Mouse (Mus musculus): ENCODE results near the gene Prdx1. TPM values are rescaled to one million over a fixed set of nuclear protein-coding genes. Genes with fewer than 3 reads are reported as not detected.

Prdx1 gene
- polyA plus RNA-seq (2014; fragmentation: Illumina TruSeq; extraction: RNeasy Lipid Tissue Mini Kit (QIAGEN cat#74804); ENCODE audit: low read depth, low replicate concordance): 5,000 TPM

DNA sequence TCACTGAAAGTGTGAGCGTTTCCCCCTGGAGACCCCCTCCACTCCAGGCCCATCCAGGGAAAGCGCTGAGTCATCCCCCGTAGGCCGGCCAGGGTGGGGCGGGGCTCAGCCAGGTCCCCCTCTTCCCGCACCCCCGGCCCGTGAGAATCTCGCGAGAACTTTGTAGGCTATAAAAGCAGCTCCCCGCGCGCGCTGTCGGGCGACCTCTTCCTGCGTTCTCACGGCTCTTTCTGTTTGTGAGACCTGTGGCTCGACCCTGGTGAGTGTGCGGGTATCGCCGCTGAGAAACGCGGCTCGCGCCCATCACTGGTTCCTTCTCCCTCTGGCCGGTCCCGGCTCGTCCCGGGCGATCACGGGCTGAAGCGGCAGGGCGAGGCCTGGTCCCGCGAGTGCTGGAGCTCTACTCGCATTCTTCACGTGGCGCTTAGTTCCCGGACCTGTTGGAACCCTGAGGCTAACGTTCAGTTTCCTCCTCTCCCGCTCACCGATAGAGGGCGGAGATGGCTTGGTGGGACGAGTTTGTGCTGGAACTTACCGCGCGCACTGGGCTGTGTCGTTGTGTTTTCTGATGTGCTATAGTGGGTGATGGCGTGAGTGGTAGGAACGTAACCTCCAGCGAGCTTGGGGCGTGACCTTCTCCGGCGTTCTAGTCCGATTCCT lies at the start of gene Prdx1:
TSS of gene Prdx1 (plus strand) at position 143 of the 660 bp plus-strand sequence.

DNA sequence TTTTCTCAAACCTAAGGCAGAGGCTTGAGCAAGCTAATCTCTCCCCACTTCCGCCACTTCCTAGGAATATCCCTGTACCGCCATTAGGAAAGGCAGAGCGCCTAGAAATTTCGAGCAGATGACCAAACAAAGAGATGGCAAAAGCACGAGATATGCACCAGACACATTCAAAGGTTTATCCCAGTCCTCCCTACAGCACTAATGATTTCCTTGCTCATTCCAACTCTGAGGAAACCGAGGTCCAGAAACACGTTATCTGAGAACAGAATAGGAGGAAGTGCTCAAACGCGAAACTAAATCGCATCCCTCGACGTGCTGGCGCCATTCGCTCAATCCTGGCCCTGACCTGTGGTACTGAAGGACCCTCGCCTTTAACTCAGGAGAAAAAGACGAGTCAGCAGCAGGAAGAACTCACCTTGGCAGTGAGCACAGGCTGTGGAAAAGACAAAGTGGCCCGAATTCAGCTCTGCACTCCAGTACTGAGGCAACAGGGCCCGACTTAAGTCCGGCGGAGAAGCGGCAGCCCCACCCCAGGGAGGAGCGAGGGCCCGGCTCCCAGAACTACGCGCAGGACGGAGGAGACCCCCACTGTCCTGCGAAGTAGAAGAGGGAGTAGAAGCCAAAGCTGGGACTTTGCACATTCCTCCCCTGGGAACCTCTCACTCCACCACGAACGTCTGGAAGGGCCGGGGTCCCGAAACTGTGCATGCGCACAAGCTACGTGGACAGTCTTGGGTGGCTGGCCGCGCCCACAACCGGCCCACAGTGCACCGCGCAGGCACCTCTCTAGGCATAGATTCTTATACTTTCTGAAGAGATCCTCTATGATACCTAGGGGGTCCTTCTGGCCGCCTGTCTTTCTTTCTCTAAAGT lies 34.2 kb upstream of the Prdx1 start, which contains the start of gene Akr1a1:
TSS of gene Akr1a1 (minus strand) at position 757 of the 873 bp plus-strand sequence.

DNA sequence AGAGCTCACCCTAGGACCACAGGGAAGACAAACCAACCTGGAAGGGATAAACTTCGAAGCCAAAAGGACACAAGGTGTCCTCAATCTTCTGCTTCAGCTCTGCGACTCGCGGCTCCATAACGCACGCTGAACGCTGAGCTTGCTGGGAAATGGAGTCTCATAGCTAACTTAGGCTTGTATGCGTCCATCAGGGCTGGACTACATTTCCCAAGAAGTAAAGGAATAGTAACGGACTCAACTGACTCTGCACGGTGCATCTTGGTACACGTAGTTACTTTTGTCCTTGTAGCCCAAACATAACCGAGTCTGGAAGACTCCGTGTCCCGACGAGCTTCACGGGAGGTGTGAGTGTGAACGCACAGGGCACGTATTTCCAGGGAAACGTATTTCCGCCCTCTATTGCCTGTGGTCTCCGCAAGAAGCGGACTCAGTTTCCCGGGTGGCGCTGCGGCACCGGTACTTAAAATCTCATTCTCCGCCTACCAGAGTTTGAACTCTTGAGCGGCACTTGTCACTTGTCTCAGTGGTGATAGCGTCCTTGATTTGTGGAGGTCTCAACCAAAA lies 22.9 kb downstream of the Prdx1 start, which contains the start of the genes Mmachc and Ccdc163:
TSS of gene Mmachc (minus strand) at position 206 of the 564 bp plus-strand sequence.
TSS of gene Ccdc163 (plus strand) at position 309 of the 564 bp plus-strand sequence.

DNA sequence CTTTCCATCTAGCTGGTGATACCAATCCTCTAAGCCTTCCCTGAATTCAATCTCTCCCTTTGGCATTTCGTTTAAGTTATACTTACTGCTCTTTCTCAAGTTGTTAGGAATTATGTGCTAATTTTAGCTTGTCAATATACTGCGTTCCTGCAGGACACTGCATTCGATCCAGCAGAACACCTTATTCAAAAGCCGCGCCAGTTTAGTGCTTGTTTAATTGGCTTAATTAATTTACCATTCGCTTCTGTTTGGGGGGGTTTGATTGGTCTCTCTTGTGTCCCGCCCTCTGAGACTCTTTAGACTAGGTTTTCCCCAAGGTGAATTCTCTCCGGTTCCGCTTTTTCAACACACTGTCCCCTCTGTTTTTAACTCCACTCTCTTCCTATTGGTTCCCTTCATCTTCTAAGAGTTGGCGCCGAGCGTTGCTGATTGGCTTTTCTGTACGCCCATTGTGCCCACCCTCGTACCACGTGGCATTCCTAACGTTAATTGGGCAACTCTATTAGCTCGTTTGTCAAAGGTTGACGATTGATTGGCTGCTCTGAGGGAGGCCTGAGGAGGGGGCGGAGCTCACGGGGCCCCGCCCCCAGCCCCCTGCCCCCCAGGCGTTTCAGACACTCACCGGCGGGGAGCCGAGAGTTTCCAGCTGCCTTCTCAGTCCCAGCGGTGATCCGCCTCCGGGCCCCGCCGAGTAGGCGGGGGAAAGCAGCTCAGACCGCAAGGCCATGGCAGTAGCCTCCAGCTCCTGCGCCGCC lies 35.2 kb downstream of the Prdx1 start, which contains the start of gene Tesk2:
TSS of gene Tesk2 (plus strand) at position 606 of the 755 bp plus-strand sequence.

Other genes with a start within 250 kb of the Prdx1 start
- gene Mast2, start 221.4 kb upstream of the Prdx1 start, polyA plus RNA-seq (2014; fragmentation: Illumina TruSeq; extraction: RNeasy Lipid Tissue Mini Kit (QIAGEN cat#74804); ENCODE audit: low read depth, low replicate concordance): 4.4 TPM
- gene Ipp, start 178.0 kb upstream of the Prdx1 start, polyA plus RNA-seq (2014; fragmentation: Illumina TruSeq; extraction: RNeasy Lipid Tissue Mini Kit (QIAGEN cat#74804); ENCODE audit: low read depth, low replicate concordance): 14.1 TPM
- gene Tmem69, start 129.6 kb upstream of the Prdx1 start, polyA plus RNA-seq (2014; fragmentation: Illumina TruSeq; extraction: RNeasy Lipid Tissue Mini Kit (QIAGEN cat#74804); ENCODE audit: low read depth, low replicate concordance): 60.7 TPM
- 42.1 TPM for gene Gpbp1l1, start 127.9 kb upstream of the Prdx1 start, polyA plus RNA-seq (2014; fragmentation: Illumina TruSeq; extraction: RNeasy Lipid Tissue Mini Kit (QIAGEN cat#74804); ENCODE audit: low read depth, low replicate concordance)
- 3.9 TPM for gene Ccdc17, start 88.9 kb upstream of the Prdx1 start, polyA plus RNA-seq (2014; fragmentation: Illumina TruSeq; extraction: RNeasy Lipid Tissue Mini Kit (QIAGEN cat#74804); ENCODE audit: low read depth, low replicate concordance)
- gene Nasp, start 57.6 kb upstream of the Prdx1 start, polyA plus RNA-seq (2014; fragmentation: Illumina TruSeq; extraction: RNeasy Lipid Tissue Mini Kit (QIAGEN cat#74804); ENCODE audit: low read depth, low replicate concordance): 33.0 TPM
- 415 TPM for gene Akr1a1, start 33.9 kb upstream of the Prdx1 start, polyA plus RNA-seq (2014; fragmentation: Illumina TruSeq; extraction: RNeasy Lipid Tissue Mini Kit (QIAGEN cat#74804); ENCODE audit: low read depth, low replicate concordance)
- gene Mmachc, start 22.9 kb downstream of the Prdx1 start, polyA plus RNA-seq (2014; fragmentation: Illumina TruSeq; extraction: RNeasy Lipid Tissue Mini Kit (QIAGEN cat#74804); ENCODE audit: low read depth, low replicate concordance): 20.8 TPM
- 9.7 TPM for gene Ccdc163, start 23.0 kb downstream of the Prdx1 start, polyA plus RNA-seq (2014; fragmentation: Illumina TruSeq; extraction: RNeasy Lipid Tissue Mini Kit (QIAGEN cat#74804); ENCODE audit: low read depth, low replicate concordance)
- 6.9 TPM for gene Tesk2, start 35.4 kb downstream of the Prdx1 start, polyA plus RNA-seq (2014; fragmentation: Illumina TruSeq; extraction: RNeasy Lipid Tissue Mini Kit (QIAGEN cat#74804); ENCODE audit: low read depth, low replicate concordance)
- 3.3 TPM for gene Toe1, start 122.1 kb downstream of the Prdx1 start, polyA plus RNA-seq (2014; fragmentation: Illumina TruSeq; extraction: RNeasy Lipid Tissue Mini Kit (QIAGEN cat#74804); ENCODE audit: low read depth, low replicate concordance)
- gene Mutyh, start 122.2 kb downstream of the Prdx1 start, polyA plus RNA-seq (2014; fragmentation: Illumina TruSeq; extraction: RNeasy Lipid Tissue Mini Kit (QIAGEN cat#74804); ENCODE audit: low read depth, low replicate concordance): not detected
- gene Hpdl, start 136.2 kb downstream of the Prdx1 start, polyA plus RNA-seq (2014; fragmentation: Illumina TruSeq; extraction: RNeasy Lipid Tissue Mini Kit (QIAGEN cat#74804); ENCODE audit: low read depth, low replicate concordance): not detected
- gene Zswim5, start 191.8 kb downstream of the Prdx1 start, polyA plus RNA-seq (2014; fragmentation: Illumina TruSeq; extraction: RNeasy Lipid Tissue Mini Kit (QIAGEN cat#74804); ENCODE audit: low read depth, low replicate concordance): 0.74 TPM